Mouse (Mus musculus) kidney, adult 8-10 months (tissue): ENCODE measurements around the gene Cx3cr1.
A peak's percentile ranks its signal among the peaks of the same experiment; 100 is the strongest.

Experiments
- DNase-seq, 2 experiments: peaks; one replicate each; pipeline ENCODE4 v3.0.0; 2022

The Cx3cr1 gene

GRCm38 (mm10) chr9:119991310-119991709, 78.4 kb downstream of the Cx3cr1 start:
- DNase-seq = no peak

GRCm38 (mm10) chr9:119988304-119988703, 81.4 kb downstream of the Cx3cr1 start:
- no peak for DNase-seq

- no peak for DNase-seq
Observed at GRCm38 (mm10) chr9:119985881-119986574, 83.7 kb downstream of the Cx3cr1 start.

GRCm38 (mm10) chr9:119984536-119985011, 85.1 kb downstream of the Cx3cr1 start, which contains the start of gene Csrnp1:
Gene Csrnp1 (minus strand): TSS chr9:119984658.
- DNase-seq = no peak

- DNase-seq = peak; percentile 91
Observed at GRCm38 (mm10) chr9:119983585-119984535, 85.8 kb downstream of the Cx3cr1 start.

GRCm38 (mm10) chr9:119982956-119983551, 86.6 kb downstream of the Cx3cr1 start:
- DNase-seq = peak in 1 of 2 experiments; percentile 63

GRCm38 (mm10) chr9:119982241-119982811, 87.4 kb downstream of the Cx3cr1 start:
- DNase-seq = peak; percentile 73

- peak; percentile 78 to 82 for DNase-seq
Observed at GRCm38 (mm10) chr9:119981183-119982179, 88.2 kb downstream of the Cx3cr1 start.

GRCm38 (mm10) chr9:119980770-119981182, 88.9 kb downstream of the Cx3cr1 start:
- peak in 1 of 2 experiments; percentile 63 for DNase-seq

- no peak for DNase-seq
Observed at GRCm38 (mm10) chr9:119979749-119980148, 89.9 kb downstream of the Cx3cr1 start.

- no peak for DNase-seq
Observed at GRCm38 (mm10) chr9:119978811-119979441, 90.8 kb downstream of the Cx3cr1 start.

- DNase-seq = no peak
Observed at GRCm38 (mm10) chr9:119978151-119978810, 91.4 kb downstream of the Cx3cr1 start.

GRCm38 (mm10) chr9:119977557-119978060, 92.1 kb downstream of the Cx3cr1 start:
- DNase-seq = no peak

GRCm38 (mm10) chr9:119976704-119977556, 92.7 kb downstream of the Cx3cr1 start:
- no peak for DNase-seq

GRCm38 (mm10) chr9:119975286-119975685, 94.4 kb downstream of the Cx3cr1 start:
- DNase-seq = peak in 1 of 2 experiments; percentile 49

- DNase-seq = no peak
Observed at GRCm38 (mm10) chr9:119974609-119975008, 95.1 kb downstream of the Cx3cr1 start.

- DNase-seq = no peak
Observed at GRCm38 (mm10) chr9:119973869-119974520, 95.7 kb downstream of the Cx3cr1 start.

- DNase-seq = no peak
Observed at GRCm38 (mm10) chr9:119973281-119973680, 96.4 kb downstream of the Cx3cr1 start.

GRCm38 (mm10) chr9:119972582-119972981, 97.1 kb downstream of the Cx3cr1 start:
- no peak for DNase-seq
